Mouse (Mus musculus) kidney, embryonic 14.5 days (tissue): ENCODE data around the gene Proz. TPM values are rescaled to one million over a fixed set of nuclear protein-coding genes. Genes with fewer than 3 reads are reported as not detected.

Source experiments
- ATAC-seq: fragments of 200-750 bp; cut with Nextera tagmentation; 2 replicates; pipeline ENCODE4 v1.8.0; 2017; ENCODE audit warnings: moderate number of reproducible peaks, mild to moderate bottlenecking, moderate TSS enrichment, moderate library complexity; ENCODE audit not compliant: low FRiP score, low TSS enrichment
- H3K27ac ChIP-seq: fragments of 300-500 bp; sonication (generic); 2 replicates; pipeline ENCODE4 v1.5.1; 2014; ENCODE audit warnings: low read depth, mild to moderate bottlenecking, low read length, moderate library complexity, mixed read lengths
- H3K27me3 ChIP-seq: fragments of 300-500 bp; sonication (generic); 2 replicates; pipeline ENCODE4 v1.6.1; 2014; ENCODE audit warnings: mild to moderate bottlenecking, low read length; ENCODE audit not compliant: control insufficient read depth, insufficient read depth
- H3K36me3 ChIP-seq: fragments of 300-500 bp; sonication (generic); 2 replicates; pipeline ENCODE4 v1.6.1; 2014; ENCODE audit warnings: low read length, mixed read lengths; ENCODE audit not compliant: control insufficient read depth, insufficient read depth
- H3K4me1 ChIP-seq: fragments of 300-500 bp; sonication (generic); 2 replicates; pipeline ENCODE4 v1.6.1; 2014; ENCODE audit warnings: low read length, mixed read lengths; ENCODE audit not compliant: control insufficient read depth, insufficient read depth
- H3K4me2 ChIP-seq: fragments of 300-500 bp; sonication (generic); replicated peaks from 2 replicates; pipeline ENCODE4 v1.6.1; 2014; ENCODE audit warnings: low read depth, mild to moderate bottlenecking, low read length
- H3K4me3 ChIP-seq: fragments of 300-500 bp; sonication (generic); 2 replicates; pipeline ENCODE4 v1.5.1; 2014; ENCODE audit warnings: mild to moderate bottlenecking, low read length
- H3K9ac ChIP-seq: fragments of 300-500 bp; sonication (generic); 2 replicates; pipeline ENCODE4 v1.6.1; 2014; ENCODE audit warnings: low read depth, mild to moderate bottlenecking, low read length, moderate library complexity
- H3K9me3 ChIP-seq: fragments of 300-500 bp; sonication (generic); 2 replicates; pipeline ENCODE4 v1.6.1; 2016; ENCODE audit warnings: low read length; ENCODE audit not compliant: control insufficient read depth
- WGBS: fragments of 180-500 bp; shearing (Covaris S2); extraction: QIAGEN DNeasy Blood & Tissue Kit; methylation state at CpG from one replicate; pipeline ENCODE4 v1.1.7; 2014; 5-methylcytosine and 5-hydroxymethylcytosine counted together
- polyA plus RNA-seq: library from polyadenylated mRNA; unstranded; fragments of >200 nt; fragmentation: Nextera tagmentation; extraction: Ambion mirVana; gene quantifications from 2 replicates; pipeline ENCODE4 v1.2.1, GENCODE M21; 2014

The Proz gene
- polyA plus RNA-seq = 0.43 and 0.51 TPM in 2 replicates

- no peak for ATAC-seq
- no peak within 1 kb of the TSS for H3K27ac ChIP-seq
These were observed at the start of gene Proz for GRCm38 (mm10) chr8:13060441-13061150. Gene Proz (plus strand): TSS chr8:13060914.

GRCm38 (mm10) chr8:13019560-13019959 is 41.2 kb upstream of the Proz start:
- ATAC-seq = no peak
- Histone ChIP-seq H3K36me3 (peaks cover 16% of the 10 kb centered on the region; the same call in 1 of the 2 replicates), H3K27ac (no peak overlapping the region), H3K9ac (no peak overlapping the region), H3K4me1 (no peaks in the 10 kb centered on the region), H3K4me2 (no peak overlapping the region), H3K4me3 (no peak overlapping the region), H3K9me3 (no peaks in the 10 kb centered on the region), H3K27me3 (no peaks in the 10 kb centered on the region)
- 59% methylated on average over 4 of the region's 4 CpGs for WGBS

More at GRCm38 (mm10) chr8:13060441-13061150, at the start of gene Proz:
- Histone ChIP-seq H3K4me1 (no peaks in the 10 kb centered on the region), H3K9ac (no peak within 1 kb of the TSS), H3K4me3 (no peak within 1 kb of the TSS), H3K9me3 (no peaks in the 10 kb centered on the region), H3K27me3 (no peaks in the 10 kb centered on the region), H3K36me3 (no peaks in the 10 kb centered on the region), H3K4me2 (no peak within 1 kb of the TSS)
- 80% methylated on average over 17 of the region's 17 CpGs for WGBS

- WGBS = 94% methylated on average over 8 of the region's 8 CpGs
- Histone ChIP-seq H3K9ac (no peak overlapping the region), H3K4me3 (no peak overlapping the region), H3K4me2 (no peak overlapping the region), H3K36me3 (peaks cover 13% of the 10 kb centered on the region; the same call in 1 of the 2 replicates), H3K9me3 (no peaks in the 10 kb centered on the region), H3K4me1 (no peaks in the 10 kb centered on the region), H3K27me3 (no peaks in the 10 kb centered on the region), H3K27ac (no peak overlapping the region)
- ATAC-seq = no peak
These were observed 38.9 kb upstream of the Proz start for GRCm38 (mm10) chr8:13021830-13022229.

- 57% methylated on average over 10 of the region's 10 CpGs for WGBS
- no peaks in the 10 kb centered on the region for H3K36me3 ChIP-seq
- H3K4me1 ChIP-seq = no peaks in the 10 kb centered on the region
- H3K27ac ChIP-seq = no peak within 1 kb of the TSS
- no peaks in the 10 kb centered on the region for H3K27me3 ChIP-seq
- no peak within 1 kb of the TSS for H3K4me3 ChIP-seq
- no peak for ATAC-seq
- H3K9me3 ChIP-seq = no peaks in the 10 kb centered on the region
- no peak within 1 kb of the TSS for H3K4me2 ChIP-seq
- no peak within 1 kb of the TSS for H3K9ac ChIP-seq
These were observed 35.1 kb upstream of the Proz start, which contains the start of gene F7 for GRCm38 (mm10) chr8:13025487-13026224. Gene F7 (plus strand): TSS chr8:13026034.

- ATAC-seq = no peak
- H3K27ac ChIP-seq = no peak overlapping the region
- H3K36me3 ChIP-seq = no peaks in the 10 kb centered on the region
- H3K4me3 ChIP-seq = no peak overlapping the region
- no peaks in the 10 kb centered on the region for H3K4me1 ChIP-seq
- no peaks in the 10 kb centered on the region for H3K9me3 ChIP-seq
- no peak overlapping the region for H3K4me2 ChIP-seq
- no peak overlapping the region for H3K9ac ChIP-seq
- no peaks in the 10 kb centered on the region for H3K27me3 ChIP-seq
- WGBS = 86% methylated on average over 5 of the region's 5 CpGs
These were observed 33.1 kb upstream of the Proz start for GRCm38 (mm10) chr8:13027615-13028014.

GRCm38 (mm10) chr8:13028482-13028881 is 32.2 kb upstream of the Proz start:
- no peak for ATAC-seq
- Histone ChIP-seq H3K4me2 (no peak overlapping the region), H3K27me3 (no peaks in the 10 kb centered on the region), H3K4me3 (no peak overlapping the region), H3K9ac (no peak overlapping the region), H3K36me3 (no peaks in the 10 kb centered on the region), H3K27ac (no peak overlapping the region), H3K9me3 (no peaks in the 10 kb centered on the region), H3K4me1 (no peaks in the 10 kb centered on the region)
- 75% methylated on average over 5 of the region's 5 CpGs for WGBS

- H3K36me3 ChIP-seq = no peaks in the 10 kb centered on the region
- H3K4me1 ChIP-seq = peaks cover 5% of the 10 kb centered on the region; the same call in 1 of the 2 replicates
- H3K27me3 ChIP-seq = no peaks in the 10 kb centered on the region
- no peak overlapping the region for H3K4me3 ChIP-seq
- ATAC-seq = no peak
- H3K9ac ChIP-seq = no peak overlapping the region
- H3K4me2 ChIP-seq = no peak overlapping the region
- 87% methylated on average over 10 of the region's 10 CpGs for WGBS
- H3K27ac ChIP-seq = no peak overlapping the region
- H3K9me3 ChIP-seq = no peaks in the 10 kb centered on the region
These were observed 24.3 kb upstream of the Proz start for GRCm38 (mm10) chr8:13036346-13036812.

- no peak within 1 kb of the TSS for H3K4me3 ChIP-seq
- ATAC-seq = no peak
- no peak within 1 kb of the TSS for H3K9ac ChIP-seq
- H3K27ac ChIP-seq = no peak within 1 kb of the TSS
- H3K27me3 ChIP-seq = no peaks in the 10 kb centered on the region
- no peaks in the 10 kb centered on the region for H3K36me3 ChIP-seq
- WGBS = 69% methylated on average over 7 of the region's 7 CpGs
- H3K9me3 ChIP-seq = no peaks in the 10 kb centered on the region
- peaks cover 5% of the 10 kb centered on the region; the same call in 1 of the 2 replicates for H3K4me1 ChIP-seq
- H3K4me2 ChIP-seq = no peak within 1 kb of the TSS
These were observed 23.7 kb upstream of the Proz start, which contains the start of gene F10 for GRCm38 (mm10) chr8:13037015-13037414. Gene F10 (plus strand): TSS chr8:13037308.

GRCm38 (mm10) chr8:13037569-13037968 is 23.1 kb upstream of the Proz start:
- peaks cover 5% of the 10 kb centered on the region; the same call in 1 of the 2 replicates for H3K4me1 ChIP-seq
- H3K9ac ChIP-seq = no peak overlapping the region
- ATAC-seq = no peak
- H3K27me3 ChIP-seq = no peaks in the 10 kb centered on the region
- H3K4me3 ChIP-seq = no peak overlapping the region
- no peak overlapping the region for H3K27ac ChIP-seq
- WGBS = 34% methylated on average over 5 of the region's 5 CpGs
- no peak overlapping the region for H3K4me2 ChIP-seq
- no peaks in the 10 kb centered on the region for H3K36me3 ChIP-seq
- H3K9me3 ChIP-seq = no peaks in the 10 kb centered on the region
